Mouse (Mus musculus): Measurements from ENCODE around the gene Hist1h3g. TPM values are rescaled to one million over a fixed set of nuclear protein-coding genes. Genes with fewer than 3 reads are reported as not detected.

Hist1h3g gene
- total RNA-seq, 2 experiments from 2014 or later = 246 to 363 TPM

DNA sequence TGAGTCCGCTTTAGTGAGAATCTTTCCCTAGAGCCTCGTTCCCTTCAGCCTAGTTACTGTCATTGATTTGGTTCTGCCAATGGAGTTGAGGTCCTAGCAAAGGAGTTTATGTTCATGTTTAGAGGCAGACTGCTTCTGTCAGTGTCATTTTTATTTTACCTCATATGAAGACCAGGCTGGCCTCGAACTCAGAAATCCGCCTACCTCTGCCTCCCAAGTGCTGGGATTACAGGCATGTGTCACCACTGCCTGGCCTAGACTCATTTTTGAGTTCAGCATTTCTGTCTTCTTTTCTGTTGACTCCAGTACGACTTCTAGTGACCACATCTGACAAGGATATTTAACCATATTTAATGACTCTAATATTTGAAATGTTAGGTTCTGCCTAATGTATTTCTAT lies 19.9 kb upstream of the Hist1h3g start:
- no peak for ATAC-seq (replicated peaks; ENCODE audit: poor library complexity)

DNA sequence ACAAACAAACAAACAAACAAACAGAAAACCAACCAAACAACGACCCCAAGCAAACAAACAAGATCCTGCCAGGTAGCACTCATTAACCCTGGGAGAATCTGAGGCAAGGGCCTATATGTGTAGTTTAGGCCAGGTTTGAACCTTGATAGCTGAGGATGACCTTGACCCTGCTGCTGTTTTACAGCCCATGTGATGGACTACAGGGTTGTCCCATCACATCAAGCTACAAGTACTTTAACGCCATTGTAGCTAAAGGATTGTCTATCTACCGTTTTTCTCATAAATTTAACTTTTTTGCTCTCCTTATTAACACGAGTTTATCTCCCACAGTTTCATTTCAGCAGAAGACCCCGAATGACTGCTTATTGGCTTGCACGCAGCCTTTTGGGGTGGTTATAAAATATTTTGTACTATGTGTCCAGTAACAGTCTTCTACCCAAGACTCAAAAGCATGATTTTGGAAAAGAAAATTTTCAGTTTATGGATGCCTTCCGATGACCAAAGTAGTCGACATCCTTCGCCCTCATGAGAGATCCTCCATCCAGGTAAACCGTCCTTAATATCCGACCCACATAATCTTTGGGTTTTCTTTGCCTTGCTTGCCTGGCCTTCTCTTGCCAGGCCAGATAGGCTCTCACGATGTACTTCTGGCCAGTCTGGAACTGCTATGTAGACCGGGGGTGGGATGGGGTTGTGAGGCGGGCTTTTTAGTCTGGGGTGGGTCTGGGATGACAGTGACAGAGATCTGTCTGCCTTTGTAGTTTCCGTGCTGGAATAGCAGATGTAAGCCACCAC lies 19.2 kb upstream of the Hist1h3g start:
- no peak for ATAC-seq (replicated peaks; ENCODE audit: poor library complexity)

DNA sequence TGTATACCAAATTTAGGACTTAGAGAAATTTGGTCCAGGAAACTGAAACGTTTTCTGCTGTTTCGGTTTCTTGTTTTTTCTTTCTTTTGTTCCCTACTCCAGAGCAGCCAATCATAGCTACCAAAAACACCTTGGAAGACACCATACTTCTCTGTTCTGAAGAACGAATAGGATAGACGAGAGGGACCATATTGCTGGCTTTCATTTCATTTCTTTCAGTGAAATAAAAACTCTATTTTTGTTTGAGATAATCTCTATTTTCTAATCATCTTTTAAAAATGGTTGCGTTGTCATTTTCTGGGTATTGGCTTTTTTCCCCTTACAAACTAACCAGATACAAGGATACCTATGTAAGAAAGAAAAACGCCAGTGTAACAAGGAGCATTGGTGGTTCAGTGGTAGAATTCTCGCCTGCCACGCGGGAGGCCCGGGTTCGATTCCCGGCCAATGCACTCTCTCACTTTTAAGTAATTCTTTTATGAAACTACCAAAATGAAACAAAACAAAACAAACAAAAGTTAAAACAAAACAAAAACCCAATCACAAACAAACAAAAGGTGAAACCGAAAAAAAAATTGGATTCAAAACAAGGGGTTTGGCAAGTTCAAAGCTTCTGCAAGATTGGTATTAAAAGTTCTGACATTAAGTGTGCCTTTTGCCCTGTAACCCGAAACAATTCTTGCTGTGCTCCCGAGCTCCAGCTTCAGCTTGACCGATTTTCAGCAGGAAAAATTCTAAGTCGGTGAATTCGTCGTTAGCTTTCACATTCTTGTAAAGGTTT lies 18.2 kb upstream of the Hist1h3g start:
- peak; percentile 21 for ATAC-seq (replicated peaks; ENCODE audit: poor library complexity)

DNA sequence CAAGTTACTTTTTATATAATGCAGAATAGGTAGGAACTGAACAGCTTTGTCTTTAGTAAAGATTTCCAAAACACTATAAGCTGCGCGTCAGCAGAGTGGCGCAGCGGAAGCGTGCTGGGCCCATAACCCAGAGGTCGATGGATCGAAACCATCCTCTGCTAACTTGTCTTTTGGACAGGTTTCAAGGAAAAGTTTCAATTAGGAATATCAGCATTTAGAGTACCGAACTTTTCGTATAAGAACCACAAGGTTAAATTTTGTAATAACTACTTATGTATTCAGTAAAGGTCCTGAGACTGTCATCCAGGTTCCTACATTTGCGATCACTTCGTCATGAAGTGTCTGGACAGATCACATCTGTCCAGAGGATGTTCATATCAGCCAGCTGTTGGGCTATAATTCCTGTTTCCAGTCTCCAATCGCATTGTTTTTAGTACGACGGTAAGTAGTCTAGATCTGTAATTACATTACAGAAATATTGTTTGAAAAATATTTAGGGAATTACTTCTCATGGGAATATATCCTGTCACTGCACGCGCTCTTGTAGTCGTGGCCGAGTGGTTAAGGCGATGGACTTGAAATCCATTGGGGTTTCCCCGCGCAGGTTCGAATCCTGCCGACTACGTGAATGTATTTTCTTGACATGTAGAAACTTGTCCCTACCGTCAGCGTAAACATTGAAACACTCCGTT lies 17.5 kb upstream of the Hist1h3g start:
- peak; percentile 49 for ATAC-seq (replicated peaks; ENCODE audit: poor library complexity)

DNA sequence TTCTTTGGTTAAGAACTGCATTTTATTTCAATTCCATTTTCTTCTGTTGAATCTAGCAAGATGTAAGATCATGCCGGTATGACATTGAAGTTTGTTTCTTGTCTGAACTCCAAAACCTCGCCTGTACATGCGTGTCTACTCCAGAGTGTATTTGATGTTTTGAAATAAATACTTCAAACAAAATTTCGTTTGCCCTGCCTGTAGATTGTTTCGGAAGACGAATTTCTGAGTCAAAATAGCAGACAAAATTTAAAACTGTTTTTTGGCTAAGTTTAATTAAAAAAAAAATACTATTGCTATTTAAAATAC lies 17.0 kb upstream of the Hist1h3g start:
- ATAC-seq (replicated peaks; ENCODE audit: poor library complexity) = no peak

DNA sequence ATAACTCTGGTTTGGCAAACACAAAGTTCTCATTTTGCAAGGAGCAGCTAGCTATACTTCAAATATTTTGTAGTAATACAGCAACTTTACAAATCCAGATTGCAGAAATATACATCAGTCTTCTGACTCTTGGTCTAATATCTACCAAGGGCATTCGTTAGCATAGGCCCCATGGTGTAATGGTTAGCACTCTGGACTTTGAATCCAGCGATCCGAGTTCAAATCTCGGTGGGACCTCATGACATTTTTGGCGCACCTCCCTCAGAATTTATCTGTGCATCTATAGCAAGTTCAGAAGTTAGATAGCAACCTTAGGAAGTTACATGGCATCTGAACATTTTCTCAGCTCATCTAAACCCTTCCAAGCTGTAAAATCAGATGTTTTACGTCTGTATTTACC lies 16.3 kb upstream of the Hist1h3g start:
- ATAC-seq (replicated peaks; ENCODE audit: poor library complexity) = peak; percentile 45

DNA sequence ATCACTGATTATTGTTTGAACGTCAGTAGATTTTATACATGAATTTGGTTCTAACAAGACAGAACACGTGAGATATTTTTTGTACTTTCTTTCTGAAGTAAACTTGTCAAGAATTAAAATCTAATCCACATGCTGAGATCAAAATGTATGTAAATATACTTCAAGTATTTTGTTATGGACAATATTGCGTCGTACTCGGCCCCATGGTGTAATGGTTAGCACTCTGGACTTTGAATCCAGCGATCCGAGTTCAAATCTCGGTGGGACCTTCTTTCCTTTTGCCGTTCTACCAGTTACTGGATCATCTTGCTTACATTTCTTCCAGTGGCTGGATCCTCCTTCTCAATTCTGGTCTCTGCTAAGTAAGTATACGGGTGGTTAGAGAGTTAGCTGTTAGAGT lies 15.8 kb upstream of the Hist1h3g start:
- peak; percentile 35 for ATAC-seq (replicated peaks; ENCODE audit: poor library complexity)

DNA sequence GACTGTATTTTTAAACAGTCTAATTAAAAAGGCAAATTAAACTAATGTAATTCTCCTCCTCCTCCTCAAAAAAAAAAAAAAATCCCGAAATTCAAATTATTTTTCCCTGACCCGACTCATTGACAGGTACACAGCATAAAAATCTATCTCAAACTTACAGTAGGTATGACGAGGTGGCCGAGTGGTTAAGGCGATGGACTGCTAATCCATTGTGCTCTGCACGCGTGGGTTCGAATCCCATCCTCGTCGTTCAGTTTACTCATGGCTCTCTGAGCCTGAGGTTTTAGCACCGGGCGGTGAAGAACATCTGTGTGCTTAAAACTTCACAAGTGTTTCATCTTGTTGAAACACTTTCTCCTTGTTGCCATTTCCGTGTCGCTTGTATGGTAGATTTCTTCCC lies 13.5 kb upstream of the Hist1h3g start:
- ATAC-seq (replicated peaks; ENCODE audit: poor library complexity) = peak; percentile 35

DNA sequence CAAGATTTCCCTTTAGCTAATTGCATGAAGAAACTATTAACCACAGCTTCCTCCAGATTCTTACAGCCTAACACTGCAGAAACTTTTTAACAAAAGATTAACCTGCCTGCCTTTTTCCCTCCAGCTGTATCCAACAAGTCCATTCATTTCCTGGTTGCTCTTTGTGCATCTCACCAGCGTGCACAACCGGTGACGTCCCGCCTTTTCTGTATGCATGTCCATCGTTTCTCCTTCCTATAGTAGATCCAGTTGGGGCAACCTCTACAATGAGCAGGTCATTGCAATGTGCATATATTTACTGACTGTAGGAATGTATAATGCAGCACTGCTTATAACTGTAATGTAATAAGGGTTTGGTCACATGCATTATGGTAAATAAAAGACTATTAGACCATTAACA lies 11.2 kb upstream of the Hist1h3g start:
- no peak for ATAC-seq (replicated peaks; ENCODE audit: poor library complexity)

DNA sequence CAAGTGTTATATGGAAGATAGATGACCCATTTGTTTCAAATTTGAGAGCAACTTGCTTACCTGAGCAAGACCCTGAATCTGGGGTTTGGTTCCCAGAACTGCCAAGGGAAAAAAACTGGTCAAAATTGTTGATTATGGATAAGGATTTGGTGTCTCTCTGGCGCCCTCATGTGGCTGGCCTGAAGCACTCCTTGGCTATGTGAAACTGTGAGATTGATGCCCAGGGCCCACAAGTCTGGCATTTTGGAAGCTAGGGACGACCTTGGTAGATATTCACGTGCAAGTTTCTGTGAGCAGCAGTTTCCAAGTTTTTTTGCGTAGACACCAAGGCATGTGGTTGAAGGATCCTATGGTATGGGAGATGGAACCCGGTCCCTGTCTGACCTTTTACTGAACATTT lies 10.6 kb upstream of the Hist1h3g start:
- ATAC-seq (replicated peaks; ENCODE audit: poor library complexity) = peak; percentile 69

DNA sequence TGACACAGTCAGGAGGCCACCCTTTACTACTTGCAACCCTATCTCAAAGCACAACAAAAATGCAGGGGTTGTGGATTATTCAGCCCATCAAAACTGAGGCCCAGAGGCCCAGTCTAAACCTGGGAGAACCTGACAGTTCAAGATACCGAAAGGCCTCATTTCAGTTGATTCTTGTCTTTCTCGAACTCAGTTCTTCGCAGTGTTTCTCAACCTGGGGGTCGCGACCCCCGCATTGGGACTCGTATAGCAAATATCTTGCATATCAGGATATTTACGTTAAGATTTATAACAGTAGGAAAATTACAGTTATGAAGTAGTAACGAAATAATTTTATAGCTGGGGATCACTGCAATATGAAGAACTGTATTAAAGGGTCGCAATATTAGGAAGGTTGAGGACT lies 9.3 kb upstream of the Hist1h3g start:
- no peak for ATAC-seq (replicated peaks; ENCODE audit: poor library complexity)

DNA sequence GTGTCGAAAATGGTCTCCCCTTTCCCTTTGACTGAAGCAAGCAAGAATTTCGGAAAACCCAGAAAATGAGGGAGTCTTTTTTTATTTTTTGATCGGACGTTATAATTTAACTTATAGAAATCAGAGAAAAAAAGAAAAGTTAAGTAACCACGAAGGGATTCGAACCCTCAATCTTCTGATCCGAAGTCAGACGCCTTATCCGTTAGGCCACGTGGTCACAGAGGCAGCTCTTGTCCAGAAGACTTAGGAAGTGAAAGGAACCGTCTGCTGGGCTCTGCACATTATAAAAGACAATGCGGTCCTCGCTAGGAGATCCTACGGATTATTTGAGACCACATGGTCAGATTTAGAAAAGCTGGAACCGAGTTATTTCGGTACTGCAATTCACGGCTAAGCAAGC lies 8.9 kb upstream of the Hist1h3g start:
- ATAC-seq (replicated peaks; ENCODE audit: poor library complexity) = peak; percentile 43

DNA sequence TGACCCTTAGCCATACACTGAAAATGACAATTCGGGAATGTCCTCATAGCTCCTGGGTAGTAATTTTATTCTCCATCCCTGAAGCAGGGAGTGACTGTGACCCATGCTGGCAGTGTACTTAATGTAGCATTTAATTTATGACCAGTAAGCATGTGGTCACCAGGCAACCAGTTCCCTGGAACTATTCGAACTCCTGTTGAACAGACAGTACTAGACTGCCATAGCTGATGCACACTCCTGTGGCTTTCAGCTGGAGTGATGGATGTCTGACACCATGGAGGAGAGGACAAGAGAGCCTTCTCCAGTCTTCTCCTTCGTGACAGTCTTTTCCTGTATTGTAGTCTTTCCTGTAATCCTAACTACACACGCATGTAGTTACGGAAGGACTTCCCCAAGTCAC lies 6.2 kb upstream of the Hist1h3g start:
- ATAC-seq (replicated peaks; ENCODE audit: poor library complexity) = no peak

DNA sequence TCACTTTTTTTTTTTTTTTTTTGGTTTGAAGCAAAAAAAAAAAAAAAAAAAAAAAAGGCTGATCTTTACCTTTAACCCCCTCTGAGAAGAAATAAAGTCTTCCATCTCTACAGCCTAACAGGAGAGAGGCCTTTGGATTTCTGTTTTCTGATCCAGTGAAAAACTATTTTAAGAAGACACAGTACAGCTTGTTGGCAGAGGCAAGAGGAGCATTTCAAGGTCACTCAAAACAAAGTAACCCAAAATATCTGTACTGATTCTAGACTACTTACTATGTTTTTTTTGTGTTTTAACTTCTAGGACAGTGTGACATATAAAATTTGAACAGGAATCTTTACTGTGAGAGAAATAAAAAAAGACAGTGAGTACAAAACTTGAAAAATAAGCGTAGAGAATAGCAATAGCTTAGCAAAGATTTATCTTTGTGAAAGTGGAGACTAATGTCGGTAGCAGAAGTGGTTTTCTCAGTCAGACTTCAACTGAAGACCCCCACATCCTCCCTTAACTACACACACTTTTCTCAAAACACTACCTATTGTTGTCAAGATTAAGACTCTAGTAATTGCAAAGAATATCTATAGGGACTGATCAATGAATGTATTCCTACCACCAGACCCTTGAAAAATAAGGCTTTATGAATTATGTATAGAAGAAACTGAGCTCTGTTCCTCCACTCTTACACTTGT lies 5.6 kb upstream of the Hist1h3g start:
- no peak for ATAC-seq (replicated peaks; ENCODE audit: poor library complexity)

DNA sequence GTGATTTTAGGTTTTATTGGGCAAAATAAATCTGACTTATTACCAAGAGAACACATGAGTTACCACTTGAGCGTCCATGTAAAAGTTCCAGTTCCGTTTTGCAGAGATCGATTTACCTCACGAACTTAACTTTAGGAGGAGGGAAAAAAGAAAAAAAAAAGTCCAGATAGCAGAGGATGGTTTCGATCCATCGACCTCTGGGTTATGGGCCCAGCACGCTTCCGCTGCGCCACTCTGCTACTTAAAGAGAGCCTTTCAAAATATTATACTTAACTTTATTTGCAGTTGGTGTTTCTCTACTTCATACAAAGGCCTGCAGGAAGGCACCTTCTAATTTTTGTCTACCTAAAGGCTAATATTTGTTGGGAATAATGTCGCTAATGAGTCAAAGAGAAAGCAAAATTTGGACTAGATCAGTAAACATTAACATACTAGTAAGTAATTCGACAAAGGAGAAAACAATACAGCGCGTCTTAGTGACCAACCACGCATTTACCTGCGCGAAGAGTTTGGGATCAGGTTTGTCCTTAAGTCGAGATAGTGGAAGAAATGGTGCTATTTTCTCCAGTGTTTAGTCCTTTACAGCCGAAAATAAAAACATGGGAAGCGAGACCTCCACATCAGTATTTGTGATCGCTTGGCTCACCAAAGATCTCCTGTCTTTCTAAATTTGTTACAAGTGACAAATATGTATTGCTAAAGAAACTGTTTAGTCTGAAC lies 4.9 kb upstream of the Hist1h3g start:
- no peak for ATAC-seq (replicated peaks; ENCODE audit: poor library complexity)

DNA sequence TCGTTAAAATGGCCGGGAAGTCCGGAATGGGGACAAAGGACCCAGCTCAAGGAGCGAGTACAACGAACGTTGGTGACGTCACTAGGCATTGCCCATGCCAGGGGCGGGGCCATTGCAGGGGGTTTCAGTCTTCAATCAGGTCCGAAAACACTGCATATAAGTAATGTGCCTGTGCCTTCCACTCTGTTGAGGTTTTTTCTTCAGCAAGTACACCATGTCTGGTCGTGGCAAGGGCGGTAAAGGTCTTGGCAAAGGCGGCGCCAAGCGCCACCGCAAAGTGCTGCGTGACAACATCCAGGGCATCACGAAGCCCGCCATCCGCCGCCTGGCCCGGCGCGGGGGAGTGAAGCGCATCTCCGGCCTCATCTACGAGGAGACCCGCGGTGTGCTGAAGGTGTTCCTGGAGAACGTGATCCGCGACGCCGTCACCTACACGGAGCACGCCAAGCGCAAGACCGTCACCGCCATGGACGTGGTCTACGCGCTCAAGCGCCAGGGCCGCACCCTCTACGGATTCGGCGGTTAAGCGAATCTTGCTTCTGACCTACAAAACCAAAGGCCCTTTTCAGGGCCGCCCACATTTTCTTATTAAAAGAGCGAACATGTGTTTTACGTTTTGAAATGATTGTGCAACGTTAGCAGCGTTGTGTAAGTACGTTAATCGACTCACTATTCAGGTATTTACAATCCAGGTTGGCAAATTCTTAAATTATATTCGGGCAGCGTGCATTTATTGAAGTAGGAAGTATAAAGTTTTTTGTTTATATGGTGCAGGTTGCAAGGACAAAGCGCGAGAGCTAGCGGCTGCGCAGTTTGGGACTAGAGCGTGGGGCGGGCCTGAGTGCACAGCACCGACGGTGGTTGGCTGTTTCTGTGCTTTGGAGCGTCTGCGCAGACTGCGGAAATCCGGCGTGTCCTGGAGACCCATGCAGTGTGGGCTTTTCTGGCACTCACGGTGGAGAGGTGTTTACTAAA lies 4.0 kb upstream of the Hist1h3g start, which contains the start of gene Hist1h4h:
Gene Hist1h4h (plus strand): TSS at position 150 of the 975 bp plus-strand sequence.
- peak; percentile 52 for ATAC-seq (replicated peaks; ENCODE audit: poor library complexity)

DNA sequence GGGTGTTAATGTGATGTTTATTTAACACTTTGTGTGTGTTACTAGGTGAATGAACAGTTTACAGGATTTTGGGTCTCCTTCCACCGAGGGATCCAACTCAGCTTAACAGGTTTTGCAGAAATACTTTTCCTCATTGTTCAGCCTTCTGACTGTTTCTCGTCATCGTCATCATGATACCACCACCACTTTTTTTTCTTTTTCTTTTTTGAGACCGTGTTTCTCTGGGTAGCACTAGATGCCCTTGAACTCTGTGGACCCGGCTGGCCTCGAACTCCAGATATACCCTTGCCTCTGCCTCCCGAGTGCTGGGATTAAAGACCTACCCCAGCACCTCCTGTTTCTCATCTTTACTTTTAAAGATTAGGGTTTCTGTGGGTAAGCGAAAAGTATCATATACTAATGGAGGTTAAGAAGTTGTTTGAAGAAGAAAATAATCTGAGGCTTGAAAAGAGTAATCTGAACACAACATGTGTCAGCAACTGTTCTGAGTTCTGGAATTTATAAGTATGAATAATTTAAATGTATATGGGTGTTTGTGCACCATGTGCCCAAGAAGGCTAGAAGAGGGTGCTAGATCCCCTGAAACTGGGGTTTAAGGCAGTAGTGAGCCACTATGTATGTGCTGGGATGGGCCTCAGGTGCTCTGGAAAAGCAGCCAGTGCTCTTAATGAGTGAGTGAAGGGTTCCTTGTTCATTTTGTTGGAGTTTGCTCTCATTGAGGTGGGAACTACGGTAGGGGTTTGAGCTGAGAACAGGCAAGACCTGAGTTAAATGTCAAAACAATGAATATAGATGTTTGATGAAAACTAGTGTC lies 2.8 kb upstream of the Hist1h3g start:
- no peak for ATAC-seq (replicated peaks; ENCODE audit: poor library complexity)

DNA sequence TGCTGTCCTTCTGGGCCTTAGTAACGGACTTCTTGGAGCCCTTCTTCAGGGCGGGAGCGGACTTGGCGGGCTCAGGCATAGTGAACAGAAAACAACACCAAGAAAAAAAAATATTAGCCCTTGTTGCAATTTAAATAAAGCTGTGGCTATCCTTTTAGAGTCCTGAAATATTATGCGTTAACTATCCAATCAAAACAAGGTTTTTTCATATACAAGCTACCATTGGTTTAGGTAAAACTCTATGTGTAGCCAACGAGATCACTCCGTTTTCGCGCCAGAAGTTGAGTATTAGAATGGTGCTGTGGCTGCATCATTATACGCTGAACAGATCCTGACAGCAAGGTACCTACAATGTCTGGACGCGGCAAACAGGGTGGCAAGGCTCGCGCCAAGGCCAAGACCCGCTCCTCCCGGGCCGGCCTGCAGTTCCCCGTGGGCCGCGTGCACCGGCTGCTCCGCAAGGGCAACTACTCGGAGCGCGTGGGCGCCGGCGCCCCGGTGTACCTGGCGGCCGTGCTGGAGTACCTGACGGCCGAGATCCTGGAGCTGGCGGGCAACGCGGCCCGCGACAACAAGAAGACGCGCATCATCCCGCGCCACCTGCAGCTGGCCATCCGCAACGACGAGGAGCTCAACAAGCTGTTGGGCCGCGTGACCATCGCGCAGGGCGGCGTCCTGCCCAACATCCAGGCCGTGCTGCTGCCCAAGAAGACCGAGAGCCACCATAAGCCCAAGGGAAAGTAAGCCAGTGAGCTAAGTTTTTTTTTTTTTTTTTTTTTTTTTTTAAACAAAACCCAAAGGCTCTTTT lies 1.5 kb upstream of the Hist1h3g start, which contains the start of gene Hist1h2af:
Gene Hist1h2af (plus strand): TSS at position 347 of the 808 bp plus-strand sequence.
- peak; percentile 33 for ATAC-seq (replicated peaks; ENCODE audit: poor library complexity)
